Mouse (Mus musculus): ENCODE measurements around the gene Tfcp2.
"Not testable (repeated sequence)": the region's sequence is repeated elsewhere in the genome, so short reads cannot be mapped to it uniquely, and the experiment has no call there.

The Tfcp2 gene

GRCm38 (mm10) chr15:100557705-100558433, 6.1 kb upstream of the Tfcp2 start:
- DNase-seq (ENCODE audit: low spot score in 2 of 2), result no peak

- no peak for DNase-seq (ENCODE audit: low spot score in 2 of 2)
Measured at GRCm38 (mm10) chr15:100556378-100556777, 4.6 kb upstream of the Tfcp2 start.

GRCm38 (mm10) chr15:100555965-100556364, 4.2 kb upstream of the Tfcp2 start:
- no peak for DNase-seq (ENCODE audit: low spot score in 2 of 2)

GRCm38 (mm10) chr15:100550280-100550679, 1.5 kb downstream of the Tfcp2 start:
- DNase-seq (ENCODE audit: low spot score in 2 of 2), result no peak

DNA sequence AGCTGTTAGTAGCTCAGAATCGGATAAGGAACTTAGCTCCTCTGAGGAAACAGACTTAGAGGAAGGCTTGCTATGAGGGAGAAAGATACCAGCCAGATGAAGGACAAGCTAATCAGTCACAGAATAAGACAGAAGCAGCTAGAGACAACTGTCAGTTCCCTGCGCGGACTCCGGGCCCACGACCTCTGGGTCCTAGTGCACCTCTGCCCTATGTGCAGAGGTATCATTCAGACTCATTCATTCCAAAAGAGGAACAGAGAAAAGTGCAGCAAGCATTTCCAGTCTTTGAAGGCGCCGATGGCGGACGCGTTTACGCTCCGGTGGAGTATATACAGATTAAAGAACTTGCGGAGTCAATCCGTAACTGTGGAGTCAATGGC, 8.2 kb downstream of the Tfcp2 start:
- DNase-seq (ENCODE audit: low spot score in 2 of 2), result not testable (repeated sequence)

GRCm38 (mm10) chr15:100542876-100543650, 8.7 kb downstream of the Tfcp2 start:
- DNase-seq (ENCODE audit: low spot score in 2 of 2), result not testable (repeated sequence)

- DNase-seq (ENCODE audit: low spot score in 2 of 2), result no peak
Measured at GRCm38 (mm10) chr15:100541426-100541825, 10.4 kb downstream of the Tfcp2 start.

DNA sequence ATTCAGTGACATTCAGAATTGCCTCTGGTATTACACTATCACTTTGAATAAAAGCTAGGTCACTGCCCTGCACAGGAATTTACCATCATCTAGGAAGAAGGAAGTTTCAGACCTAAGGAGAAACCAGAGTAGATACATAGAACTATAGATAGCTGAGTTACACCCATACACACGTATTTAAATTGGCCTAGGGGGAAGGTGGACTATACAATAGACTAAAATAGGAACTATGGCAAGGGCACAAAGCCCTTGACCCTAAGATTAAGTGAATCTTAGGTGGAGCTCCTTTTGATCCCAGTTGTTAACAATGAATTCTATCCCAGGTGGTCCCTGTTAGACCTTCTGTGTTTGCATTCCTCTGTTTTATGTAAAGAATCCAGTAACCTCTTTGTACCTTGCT, 10.8 kb downstream of the Tfcp2 start:
- DNase-seq (ENCODE audit: low spot score in 2 of 2), result not testable (repeated sequence)

GRCm38 (mm10) chr15:100539411-100539810, 12.4 kb downstream of the Tfcp2 start:
- DNase-seq (ENCODE audit: low spot score in 2 of 2), result no peak

GRCm38 (mm10) chr15:100537913-100538312, 13.9 kb downstream of the Tfcp2 start:
- DNase-seq (ENCODE audit: low spot score in 2 of 2), result no peak

DNA sequence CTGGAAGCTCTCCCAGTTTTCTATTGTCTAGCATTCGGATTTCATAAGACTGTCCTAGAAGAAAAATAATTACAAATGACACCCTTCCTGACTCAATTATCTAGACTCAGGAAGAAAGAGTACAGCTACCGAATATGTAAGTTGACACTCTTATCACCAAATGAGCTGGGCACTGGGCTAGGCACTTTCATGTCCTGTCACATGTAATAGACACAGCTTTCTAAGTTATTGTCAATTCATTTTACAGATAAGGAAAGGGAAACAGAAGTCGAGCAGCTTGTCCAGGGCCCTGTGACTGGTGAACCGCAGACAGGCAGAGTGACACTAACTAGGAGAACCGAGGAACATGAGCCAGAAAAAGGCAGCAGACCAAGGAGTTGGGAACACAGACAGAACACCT, 23.9 kb downstream of the Tfcp2 start:
- no peak for DNase-seq (ENCODE audit: low spot score in 2 of 2)

- no peak for DNase-seq (ENCODE audit: low spot score in 2 of 2)
Measured at GRCm38 (mm10) chr15:100525405-100525804, 26.4 kb downstream of the Tfcp2 start.

- no peak for DNase-seq (ENCODE audit: low spot score in 2 of 2)
Measured at GRCm38 (mm10) chr15:100520306-100520705, 31.5 kb downstream of the Tfcp2 start.

DNA sequence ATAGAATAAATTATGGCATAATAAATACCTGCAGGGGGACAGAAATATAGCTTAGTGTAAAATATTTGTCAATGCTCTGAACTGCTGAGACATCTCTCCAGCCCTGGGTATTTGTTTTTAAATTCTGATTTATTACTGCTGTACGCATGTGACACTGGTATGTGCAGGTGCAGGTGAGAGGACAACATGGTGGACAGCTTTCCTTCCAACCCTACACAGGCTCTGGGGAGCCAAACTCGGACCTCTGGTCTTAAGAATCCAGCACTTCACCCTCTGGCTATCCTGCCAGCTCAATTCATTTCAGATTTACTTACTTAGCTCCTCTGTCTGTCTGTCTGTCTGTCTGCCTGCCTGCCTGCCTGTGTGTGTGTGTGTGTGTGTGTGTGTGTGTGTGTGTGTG, 36.7 kb downstream of the Tfcp2 start:
- no peak for DNase-seq (ENCODE audit: low spot score in 2 of 2)

- no peak for DNase-seq (ENCODE audit: low spot score in 2 of 2)
Measured at GRCm38 (mm10) chr15:100513387-100513786, 38.4 kb downstream of the Tfcp2 start.

DNA sequence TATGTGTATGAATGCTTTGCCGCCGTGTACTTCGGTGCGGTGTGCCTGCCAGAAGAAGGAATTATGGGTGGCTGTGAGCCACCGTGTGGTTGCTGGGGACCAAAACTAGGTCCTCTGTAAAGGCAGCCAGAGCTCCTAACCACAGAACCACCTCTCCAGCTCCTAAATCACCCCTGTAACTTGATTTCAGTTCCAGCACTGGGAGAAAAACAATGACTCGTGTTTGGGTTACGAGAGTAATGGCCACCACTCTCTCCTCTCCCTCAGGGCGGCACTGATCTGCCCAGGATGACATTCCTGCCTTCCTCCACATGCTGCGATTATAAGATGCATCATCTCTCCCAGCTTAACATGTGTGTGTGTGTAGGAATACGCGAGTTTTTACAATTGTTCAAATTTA, 41.7 kb downstream of the Tfcp2 start:
- DNase-seq (ENCODE audit: low spot score in 2 of 2), result no peak

DNA sequence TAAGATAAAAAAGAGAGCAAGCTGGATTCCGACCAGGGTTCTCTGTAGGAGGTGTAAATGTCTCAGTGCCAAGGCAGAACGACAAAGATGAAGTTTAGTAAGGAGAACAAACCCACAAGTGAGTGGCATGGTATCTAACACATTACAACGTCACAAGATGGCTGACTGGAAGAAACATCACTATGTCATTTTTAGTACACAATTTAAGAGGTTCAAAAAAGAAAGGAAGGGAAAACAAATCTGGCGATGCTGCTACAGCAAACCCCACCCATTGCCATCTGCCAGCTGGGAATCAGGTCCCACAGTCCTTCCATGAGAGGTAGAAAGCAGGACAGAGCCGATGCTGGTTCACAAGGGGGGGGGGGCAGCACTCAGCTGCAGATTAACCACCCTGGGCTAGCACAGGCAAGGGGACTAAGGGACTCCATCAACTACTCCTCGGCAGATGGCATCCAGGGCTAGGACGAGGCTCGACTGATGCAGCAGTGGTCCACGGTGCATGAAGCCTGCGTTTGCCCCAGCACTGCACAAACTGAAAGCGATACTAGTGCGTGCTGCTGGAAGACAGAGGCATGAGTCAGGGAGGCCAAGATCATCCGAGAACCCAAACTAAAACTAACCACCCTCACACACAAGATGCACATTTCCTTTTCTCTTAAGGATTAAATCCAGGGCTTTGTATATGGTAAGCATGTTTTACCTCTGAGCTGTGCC, 43.2 kb downstream of the Tfcp2 start:
- DNase-seq (ENCODE audit: low spot score in 2 of 2), result no peak

DNA sequence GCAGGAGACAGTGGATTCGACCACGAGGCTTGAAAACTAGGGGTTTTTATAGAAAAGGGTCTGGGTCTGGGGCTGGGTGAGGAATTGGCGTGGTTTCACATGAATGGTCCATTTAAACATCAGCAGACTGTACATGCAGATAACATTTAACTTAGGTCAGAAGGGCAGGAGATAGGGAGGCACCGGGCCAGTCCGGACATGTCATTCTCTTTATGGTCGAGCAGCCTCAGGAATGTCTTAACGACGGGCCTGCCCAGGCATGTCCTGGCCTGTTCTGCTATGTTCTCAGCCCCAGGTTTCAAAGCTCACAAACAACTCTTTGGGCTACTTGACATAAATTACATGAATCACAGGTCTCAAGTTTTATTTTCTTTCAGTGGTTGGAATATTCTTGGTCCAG, 52.3 kb downstream of the Tfcp2 start:
- not testable (repeated sequence) for DNase-seq (ENCODE audit: low spot score in 2 of 2)

GRCm38 (mm10) chr15:100495102-100495501, 56.7 kb downstream of the Tfcp2 start, which contains the start of gene Csrnp2:
Csrnp2 (minus strand) TSS chr15:100495488.
- DNase-seq (ENCODE audit: low spot score in 2 of 2), result peak; percentile 88 to 94

DNA sequence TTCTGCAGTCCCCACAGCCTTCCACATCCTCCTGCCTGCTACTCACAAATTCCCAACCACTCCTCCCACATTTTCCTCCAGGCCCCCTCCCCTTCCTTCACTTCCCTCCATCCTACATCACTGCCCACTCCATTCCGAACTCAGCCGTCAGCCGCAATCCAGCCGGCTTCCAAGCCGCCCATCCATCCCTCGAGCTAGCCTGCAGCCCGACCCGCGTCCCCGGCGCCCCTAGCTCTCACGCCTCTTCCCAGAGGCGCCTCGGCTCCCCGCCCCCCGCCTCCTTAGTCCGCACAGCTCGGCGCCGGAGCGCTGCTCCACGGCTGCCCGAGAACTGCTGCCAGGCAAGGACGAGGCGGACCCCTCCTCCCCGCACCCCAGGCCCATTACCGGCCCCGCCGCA, 57.2 kb downstream of the Tfcp2 start:
- no peak for DNase-seq (ENCODE audit: low spot score in 2 of 2)

DNA sequence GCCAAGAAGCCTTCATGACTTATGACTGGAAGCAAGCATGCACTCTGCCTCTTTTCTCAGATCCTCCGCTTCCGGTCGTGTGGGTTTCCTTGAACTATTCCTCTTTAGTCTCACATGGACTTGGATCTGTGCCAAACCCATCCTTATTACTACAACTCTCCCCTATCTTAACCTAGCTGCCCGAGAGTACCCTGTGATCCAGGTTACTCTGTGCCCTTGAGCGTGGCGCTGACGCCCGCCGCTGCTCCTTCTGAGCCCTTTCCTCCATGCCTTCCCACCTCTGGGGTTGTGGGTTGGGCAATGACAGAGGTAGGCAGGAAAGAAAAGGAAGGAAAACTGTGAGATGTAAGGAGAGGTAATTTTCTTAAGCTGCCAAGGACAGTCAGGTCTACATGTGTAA, 59.8 kb downstream of the Tfcp2 start:
- DNase-seq (ENCODE audit: low spot score in 2 of 2), result no peak

DNA sequence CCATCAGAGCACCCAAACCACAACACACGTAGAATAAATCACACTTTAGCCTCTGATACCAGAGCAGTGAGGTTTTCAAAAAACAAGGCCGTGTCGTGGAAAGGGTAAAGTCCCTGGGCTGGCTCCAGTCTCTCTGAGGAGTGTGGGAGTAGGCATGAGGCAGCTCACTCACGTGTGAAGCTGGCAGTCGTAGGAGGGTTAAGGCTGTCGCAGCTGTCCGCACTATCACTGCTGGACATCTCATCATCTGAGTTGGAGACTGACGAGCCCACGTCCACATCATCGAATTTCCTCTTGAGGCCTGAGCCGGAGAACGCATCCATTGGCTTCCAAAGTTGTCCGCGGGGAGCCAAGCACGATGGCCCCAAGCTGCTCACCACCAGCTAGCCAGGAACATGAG, 62.5 kb downstream of the Tfcp2 start:
- no peak for DNase-seq (ENCODE audit: low spot score in 2 of 2)

Data from frontal cortex, postnatal 10 days (tissue).